15 mouse cellular contexts compared by ENCODE assay signal in genomic region chr17:87068997-87069396, GRCm38 (mm10).
"Had no signal": no experiment of that assay in that cellular context is flagged by ENCODE, and none has a peak within 500 bp of the region (broad histone marks: within the 10 kb centered on the region; RNA-seq: fewer than 3 reads in every experiment).

No protein-coding gene starts in this region.

- H3K27me3 ChIP-seq: lung, embryonic 15.5 days; megakaryocyte, embryonic 14.5 days; midbrain, embryonic 13.5 days; midbrain, embryonic 15.5 days; neural tube, embryonic 12.5 days; stomach, embryonic 15.5 days had no signal

- H3K9me3 ChIP-seq: lung, embryonic 15.5 days; megakaryocyte, embryonic 14.5 days; midbrain, embryonic 13.5 days; midbrain, embryonic 15.5 days; neural tube, embryonic 12.5 days; stomach, embryonic 15.5 days had no signal

- H3K27ac ChIP-seq: lung, embryonic 15.5 days; macrophage; midbrain, embryonic 13.5 days; midbrain, embryonic 15.5 days; neural tube, embryonic 12.5 days; stomach, embryonic 15.5 days; stomach, postnatal 0 days had no signal

- H3K4me1 ChIP-seq: lung, embryonic 15.5 days; midbrain, embryonic 13.5 days; midbrain, embryonic 15.5 days; neural tube, embryonic 12.5 days; stomach, embryonic 15.5 days had no signal

- H3K36me3 ChIP-seq: lung, embryonic 15.5 days; midbrain, embryonic 13.5 days; midbrain, embryonic 15.5 days; neural tube, embryonic 12.5 days; stomach, embryonic 15.5 days had no signal

- DNase-seq: lung, adult 2 months; lung, postnatal 14 days; lung, postnatal 36 days; right cerebral cortex, postnatal 14 days; thymus, adult 2 months; thymus, postnatal 25 days; thymus, postnatal 4 days had no signal

- H3K4me3 ChIP-seq: lung, embryonic 15.5 days; megakaryocyte, embryonic 14.5 days; midbrain, embryonic 13.5 days; midbrain, embryonic 15.5 days; neural tube, embryonic 12.5 days; stomach, embryonic 15.5 days had no signal
